9 mouse cellular contexts compared by ENCODE assay signal in the genomic region with DNA sequence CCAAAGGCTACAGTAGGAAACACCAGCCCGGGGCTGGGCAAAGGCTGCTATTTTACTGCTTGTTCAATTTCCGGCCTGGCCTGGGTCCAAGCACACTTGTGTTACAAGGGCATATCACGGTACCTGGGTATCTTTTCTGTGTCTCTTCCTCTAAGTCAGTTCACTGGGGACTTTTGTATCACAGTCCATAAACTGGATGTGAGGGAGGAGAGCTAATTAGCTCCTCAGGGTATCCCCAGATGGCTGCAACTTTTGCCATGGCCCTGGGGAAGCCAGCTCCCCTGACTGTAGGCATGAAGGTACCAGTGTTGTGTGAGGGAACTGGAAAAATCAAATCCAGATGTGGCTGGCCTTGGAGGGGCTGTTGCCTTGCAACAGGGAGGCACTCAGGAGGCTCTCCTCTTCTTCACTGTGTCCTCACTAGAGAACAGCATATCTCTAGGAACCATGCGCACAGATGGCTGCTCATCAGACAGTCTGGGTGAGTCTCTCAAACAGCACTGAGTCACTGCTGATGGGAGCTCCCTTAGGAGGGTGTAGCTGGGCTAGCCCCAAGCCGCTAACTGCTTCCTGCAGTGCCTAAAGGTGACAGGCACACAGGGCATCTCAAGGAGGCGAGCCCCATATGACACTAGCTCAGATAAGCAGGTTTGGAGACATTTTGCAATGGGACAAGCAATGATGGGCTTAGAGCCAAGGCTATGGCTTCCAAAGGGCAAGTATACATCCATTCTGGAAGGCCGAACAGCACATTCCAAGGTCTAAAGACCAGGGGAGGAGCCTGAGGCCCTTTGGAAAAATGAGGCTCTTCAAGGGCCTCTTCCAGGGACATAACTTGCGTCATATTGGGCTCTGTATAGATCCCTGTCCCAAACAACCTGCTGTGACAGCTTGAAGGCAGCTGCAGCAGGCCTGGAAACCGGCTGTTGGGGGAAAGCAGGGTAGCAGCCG. TPM values are rescaled to one million over a fixed set of nuclear protein-coding genes. Genes with fewer than 3 reads are reported as not detected.
A peak's percentile ranks its signal among the peaks of the same experiment; 100 is the strongest.
DNase-seq lines count a peak whose midpoint lies in the region; ATAC-seq and TF ChIP-seq lines count a peak whose summit lies in the region.
"Had no signal": no experiment of that assay in that cellular context is flagged by ENCODE, and none has a peak within 500 bp of the region (broad histone marks: within the 10 kb centered on the region; RNA-seq: fewer than 3 reads in every experiment).

No protein-coding gene starts in this region.

- peak overlapping the region; percentile 44; the same call in 1 of the 2 replicates for H3K27ac ChIP-seq in lung, embryonic 15.5 days
- peak overlapping the region; percentile 84 for H3K27ac ChIP-seq in embryonic facial prominence, embryonic 12.5 days
- H3K27ac ChIP-seq in hindbrain, embryonic 14.5 days: peak overlapping the region; percentile 79
- peak overlapping the region; percentile 85 for H3K27ac ChIP-seq in limb, embryonic 13.5 days
- H3K27ac ChIP-seq: macrophage had no signal

- H3K4me3 ChIP-seq in lung, embryonic 15.5 days: no peak overlapping the region
- no peak overlapping the region for H3K4me3 ChIP-seq in lung, adult 2 months (replicated peaks; ENCODE audit: extremely low read depth, low read depth, low read length)
- H3K4me3 ChIP-seq in embryonic facial prominence, embryonic 12.5 days: no peak overlapping the region
- H3K4me3 ChIP-seq in hindbrain, embryonic 14.5 days (replicated peaks; ENCODE audit: low read length): no peak overlapping the region
- no peak overlapping the region for H3K4me3 ChIP-seq in limb, embryonic 13.5 days

- no peak for TF ChIP-seq POLR2A in lung, adult 2 months (IDR thresholded peaks at IDR 0.05; ENCODE audit: borderline replicate concordance, extremely low read depth, low read depth, low read length)

- H3K27me3 ChIP-seq in lung, embryonic 15.5 days: no peaks in the 10 kb centered on the region
- H3K27me3 ChIP-seq in embryonic facial prominence, embryonic 12.5 days: no peaks in the 10 kb centered on the region
- H3K27me3 ChIP-seq in hindbrain, embryonic 14.5 days (ENCODE audit: control insufficient read depth, insufficient read depth, low read length): no peaks in the 10 kb centered on the region
- H3K27me3 ChIP-seq in limb, embryonic 13.5 days: no peaks in the 10 kb centered on the region

- H3K9me3 ChIP-seq in lung, embryonic 15.5 days: no peaks in the 10 kb centered on the region
- H3K9me3 ChIP-seq in embryonic facial prominence, embryonic 12.5 days: no peaks in the 10 kb centered on the region
- no peaks in the 10 kb centered on the region for H3K9me3 ChIP-seq in hindbrain, embryonic 14.5 days (ENCODE audit: control insufficient read depth, low read length)
- no peaks in the 10 kb centered on the region for H3K9me3 ChIP-seq in limb, embryonic 13.5 days

- no peak overlapping the region for H3K4me2 ChIP-seq in lung, embryonic 15.5 days
- H3K4me2 ChIP-seq in embryonic facial prominence, embryonic 12.5 days (replicated peaks): peak overlapping the region; percentile 23; the same call in 1 of the 2 replicates
- no peak overlapping the region for H3K4me2 ChIP-seq in hindbrain, embryonic 14.5 days (replicated peaks)
- peak overlapping the region; percentile 33 for H3K4me2 ChIP-seq in limb, embryonic 13.5 days (replicated peaks)

- H3K36me3 ChIP-seq in lung, embryonic 15.5 days: peaks cover 4% of the 10 kb centered on the region; the same call in 1 of the 2 replicates
- H3K36me3 ChIP-seq in embryonic facial prominence, embryonic 12.5 days: peaks cover 3% of the 10 kb centered on the region
- peaks cover 3% of the 10 kb centered on the region; the same call in 1 of the 2 replicates for H3K36me3 ChIP-seq in hindbrain, embryonic 14.5 days (replicated peaks; ENCODE audit: control insufficient read depth, insufficient read depth)
- peaks cover 16% of the 10 kb centered on the region for H3K36me3 ChIP-seq in limb, embryonic 13.5 days

- DNase-seq in lung, adult 2 months: no peak
- DNase-seq in hindbrain, embryonic 14.5 days (ENCODE audit: low spot score): no peak
- DNase-seq in right cerebral cortex, postnatal 14 days: peak; percentile 44
- no peak for DNase-seq in cerebellum, postnatal 4 days (ENCODE audit: low spot score in 2 of 2)
- DNase-seq in thymus, postnatal 0 days (ENCODE audit: low spot score): no peak

- 45% methylated on average over 10 of the region's 10 CpGs for WGBS in lung, embryonic 15.5 days
- 62% methylated on average over 10 of the region's 10 CpGs for WGBS in lung, adult 2 months
- 32% methylated on average over 10 of the region's 10 CpGs for WGBS in embryonic facial prominence, embryonic 12.5 days
- 63% methylated on average over 10 of the region's 10 CpGs for WGBS in hindbrain, embryonic 14.5 days
- WGBS in limb, embryonic 13.5 days: 21% methylated on average over 10 of the region's 10 CpGs

- H3K4me1 ChIP-seq in lung, embryonic 15.5 days: peaks cover 39% of the 10 kb centered on the region
- peaks cover 6% of the 10 kb centered on the region for H3K4me1 ChIP-seq in lung, adult 2 months (ENCODE audit: control insufficient read depth, insufficient read depth, low read length)
- peaks cover 47% of the 10 kb centered on the region for H3K4me1 ChIP-seq in embryonic facial prominence, embryonic 12.5 days
- peaks cover 34% of the 10 kb centered on the region for H3K4me1 ChIP-seq in hindbrain, embryonic 14.5 days (replicated peaks; ENCODE audit: control insufficient read depth, insufficient read depth, low read length)
- peaks cover 61% of the 10 kb centered on the region for H3K4me1 ChIP-seq in limb, embryonic 13.5 days

- no peak for TF ChIP-seq CTCF in lung, adult 2 months (IDR thresholded peaks at IDR 0.05; ENCODE audit: insufficient read depth, low read length)

- ATAC-seq in lung, embryonic 15.5 days (ENCODE audit: borderline replicate concordance, extremely low read depth, low FRiP score, low TSS enrichment): peak; percentile 71
- ATAC-seq in embryonic facial prominence, embryonic 12.5 days (ENCODE audit: insufficient number of reproducible peaks, insufficient read depth, low FRiP score, low TSS enrichment): peak; percentile 42; the same call in 1 of the 2 replicates
- 0 out of 2 replicates have a peak, but pooled peaks have one; percentile 27 for ATAC-seq in hindbrain, embryonic 14.5 days (ENCODE audit: low FRiP score)
- ATAC-seq in limb, embryonic 13.5 days (ENCODE audit: low FRiP score, low read depth): peak; percentile 51; the same call in 1 of the 2 replicates

- no peak overlapping the region for H3K9ac ChIP-seq in lung, embryonic 15.5 days
- peak overlapping the region; percentile 19; the same call in 1 of the 2 replicates for H3K9ac ChIP-seq in embryonic facial prominence, embryonic 12.5 days
- H3K9ac ChIP-seq in hindbrain, embryonic 14.5 days: 0 out of 2 replicates have a peak overlapping the region, but pooled peaks have one; percentile 11
- 0 out of 2 replicates have a peak overlapping the region, but pooled peaks have one; percentile 37 for H3K9ac ChIP-seq in limb, embryonic 13.5 days

RNA-seq across cellular contexts. Expression of gene Lrrc75a, which starts 23.7 kb away (rescaled TPM):
- 12.6 and 13.0 TPM in 2 replicates for polyA plus RNA-seq in lung, embryonic 15.5 days (2015; fragmentation: Nextera tagmentation; extraction: Ambion mirVana)
- 25.8 and 29.0 TPM in 2 replicates for polyA plus RNA-seq in lung, adult 2 months (2012; rRNA removed)
- 22.6 and 24.4 TPM in 2 replicates for polyA plus RNA-seq in embryonic facial prominence, embryonic 12.5 days (2016; fragmentation: Nextera tagmentation; extraction: Ambion mirVana)
- polyA plus RNA-seq in hindbrain, embryonic 14.5 days (2014; fragmentation: Nextera tagmentation; extraction: Ambion mirVana): 10.5 and 12.6 TPM in 2 replicates
- polyA plus RNA-seq in limb, embryonic 13.5 days (2015; fragmentation: Nextera tagmentation; extraction: Ambion mirVana): 14.9 and 15.5 TPM in 2 replicates
- polyA plus RNA-seq in thymus, postnatal 0 days (2015; fragmentation: Nextera tagmentation; extraction: Ambion mirVana): 2.2 and 3.4 TPM in 2 replicates

RNA-seq across cellular contexts. Expression of gene Mmgt2, which starts 23.8 kb away (rescaled TPM):
- polyA plus RNA-seq in lung, embryonic 15.5 days (2015; fragmentation: Nextera tagmentation; extraction: Ambion mirVana): 40.9 and 42.1 TPM in 2 replicates
- 38.6 and 38.8 TPM in 2 replicates for polyA plus RNA-seq in lung, adult 2 months (2012; rRNA removed)
- polyA plus RNA-seq in embryonic facial prominence, embryonic 12.5 days (2016; fragmentation: Nextera tagmentation; extraction: Ambion mirVana): 59.4 and 62.3 TPM in 2 replicates
- 21.0 and 33.4 TPM in 2 replicates for polyA plus RNA-seq in hindbrain, embryonic 14.5 days (2014; fragmentation: Nextera tagmentation; extraction: Ambion mirVana)
- polyA plus RNA-seq in limb, embryonic 13.5 days (2015; fragmentation: Nextera tagmentation; extraction: Ambion mirVana): 68.2 and 69.4 TPM in 2 replicates
- 54.3 and 63.7 TPM in 2 replicates for polyA plus RNA-seq in thymus, postnatal 0 days (2015; fragmentation: Nextera tagmentation; extraction: Ambion mirVana)

RNA-seq across cellular contexts. Expression of gene Trpv2, which starts 50.3 kb away (rescaled TPM):
- polyA plus RNA-seq in lung, embryonic 15.5 days (2015; fragmentation: Nextera tagmentation; extraction: Ambion mirVana): 4.6 and 5.5 TPM in 2 replicates
- polyA plus RNA-seq in lung, adult 2 months (2012; rRNA removed): 19.6 and 21.8 TPM in 2 replicates
- 4.5 and 5.9 TPM in 2 replicates for polyA plus RNA-seq in embryonic facial prominence, embryonic 12.5 days (2016; fragmentation: Nextera tagmentation; extraction: Ambion mirVana)
- polyA plus RNA-seq in hindbrain, embryonic 14.5 days (2014; fragmentation: Nextera tagmentation; extraction: Ambion mirVana): 22.6 and 28.2 TPM in 2 replicates
- 1.4 and 2.4 TPM in 2 replicates for polyA plus RNA-seq in limb, embryonic 13.5 days (2015; fragmentation: Nextera tagmentation; extraction: Ambion mirVana)
- polyA plus RNA-seq in thymus, postnatal 0 days (2015; fragmentation: Nextera tagmentation; extraction: Ambion mirVana): 48.1 and 51.6 TPM in 2 replicates

Comparison
In these comparisons a context has a peak if more than half of its experiments do, and no peak if none do; other contexts are left out.
1. H3K4me2 ChIP-seq: peak in embryonic facial prominence, embryonic 12.5 days (single experiment) and limb, embryonic 13.5 days (single experiment); none in lung, embryonic 15.5 days (single experiment) and hindbrain, embryonic 14.5 days (single experiment).
2. Peak in every context shown above with its lines, with median percentiles within 50 percentile points of each other: ATAC-seq and H3K27ac ChIP-seq.